Mouse (Mus musculus): ENCODE data around the gene Kctd18. TPM values are rescaled to one million over a fixed set of nuclear protein-coding genes. Genes with fewer than 3 reads are reported as not detected.

The Kctd18 gene
- polyA plus RNA-seq, 1 experiment = 3.6 TPM

Other genes with a start within 250 kb of the Kctd18 start
- gene Spats2l, start 244.8 kb downstream of the Kctd18 start, polyA plus RNA-seq (2012; ENCODE audit: insufficient read depth, insufficient read length, missing spikeins) = 2.2 TPM in 2 replicates
- 1.2 and 2.0 TPM in 2 replicates for gene Sgo2a, start 23.0 kb downstream of the Kctd18 start, polyA plus RNA-seq (2012; ENCODE audit: insufficient read depth, insufficient read length, missing spikeins)
- 32.9 and 33.8 TPM in 2 replicates for gene Aox1, start 11.0 kb upstream of the Kctd18 start, polyA plus RNA-seq (2012; ENCODE audit: insufficient read depth, insufficient read length, missing spikeins)
- 0.63 TPM in 1 of 2 replicates, not detected in the other for gene Aox3, start 94.2 kb upstream of the Kctd18 start, polyA plus RNA-seq (2012; ENCODE audit: insufficient read depth, insufficient read length, missing spikeins)
- gene Aox4, start 191.4 kb upstream of the Kctd18 start, polyA plus RNA-seq (2012; ENCODE audit: insufficient read depth, insufficient read length, missing spikeins) = not detected in 2 replicates